Mouse (Mus musculus): ENCODE measurements around the gene Twsg1. TPM values are rescaled to one million over a fixed set of nuclear protein-coding genes. Genes with fewer than 3 reads are reported as not detected.

Twsg1 gene
- total and polyA plus RNA-seq, 3 experiments, result 17.0 to 17.7 TPM; not detected in 1

GRCm38 (mm10) chr17:65927077-65927476 is 23.9 kb downstream of the Twsg1 start:
- no peak for DNase-seq (ENCODE audit: low read depth, low spot score)
- peaks cover 0 to 5% of the 10 kb centered on the region in 2 experiments; a peak in 1 of 4 replicates for H3K36me3 ChIP-seq (ENCODE audit: control insufficient read depth in 1 of 2, insufficient read depth in 2 of 2, low read length in 2 of 2)

DNA sequence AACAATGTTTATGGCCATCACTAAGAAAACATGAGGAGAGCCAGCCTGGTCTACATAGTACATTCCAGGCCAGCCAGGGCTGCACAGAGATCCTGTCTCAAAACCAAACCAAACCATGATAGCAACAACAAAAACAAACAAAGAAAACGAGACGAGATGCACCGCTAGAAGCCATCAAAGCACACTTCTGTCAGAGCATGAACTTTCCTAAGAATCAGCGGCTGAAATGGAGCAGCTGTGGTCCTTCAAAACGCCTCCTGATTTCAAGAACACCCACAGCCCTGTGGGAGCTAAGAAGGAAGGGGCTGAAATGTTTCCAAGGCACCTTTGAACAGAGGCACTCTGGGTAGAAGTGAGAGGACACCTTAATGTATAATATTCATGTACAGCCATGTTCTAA is 26.8 kb downstream of the Twsg1 start:
- TF ChIP-seq SMC3 (IDR thresholded peaks at IDR 0.05; ENCODE audit: low read depth, low read length), result no peak
- no peak for TF ChIP-seq KAT2A (conservative IDR thresholded peaks at IDR 0.05; ENCODE audit: low read depth, low read length)
- TF ChIP-seq UBTF (IDR thresholded peaks at IDR 0.05; ENCODE audit: borderline replicate concordance, insufficient read depth, low read depth, low read length), result no peak
- TF ChIP-seq USF2 (IDR thresholded peaks at IDR 0.05; ENCODE audit: borderline replicate concordance in 1 of 2, insufficient read depth in 1 of 2, low read depth in 1 of 2, low read length in 2 of 2), result no peak
- no peak for TF ChIP-seq ZNF384 (IDR thresholded peaks at IDR 0.05; ENCODE audit: low read depth, low read length)
- TF ChIP-seq ZC3H11A (IDR thresholded peaks at IDR 0.05; ENCODE audit: low read depth, low read length), result no peak
- no peak for TF ChIP-seq MYC (IDR thresholded peaks at IDR 0.05; ENCODE audit: low read depth, low read length)
- no peak for TF ChIP-seq USF1 (IDR thresholded peaks at IDR 0.05; ENCODE audit: low read depth, low read length)
- TF ChIP-seq RAD21 (IDR thresholded peaks at IDR 0.05; ENCODE audit: low read depth, low read length), result no peak
- no peak for TF ChIP-seq ETS1 (IDR thresholded peaks at IDR 0.05; ENCODE audit: low read depth, low read length)
- no peak for TF ChIP-seq MEF2A (IDR thresholded peaks at IDR 0.05; ENCODE audit: extremely low read depth, insufficient replicate concordance, low read depth, low read length, poor library complexity, severe bottlenecking)
- no peak for TF ChIP-seq JUND (IDR thresholded peaks at IDR 0.05; ENCODE audit: low read depth, low read length)
- no peak for TF ChIP-seq NRF1 (IDR thresholded peaks at IDR 0.05; ENCODE audit: insufficient read depth, low read depth, low read length, poor library complexity, severe bottlenecking)
- no peak for TF ChIP-seq RCOR1 (IDR thresholded peaks at IDR 0.05; ENCODE audit: low read depth, low read length)
- TF ChIP-seq ZKSCAN1 (IDR thresholded peaks at IDR 0.05; ENCODE audit: low read depth, low read length), result no peak
- TF ChIP-seq CTCF (IDR thresholded peaks at IDR 0.05 in 2 of 3, conservative IDR thresholded peaks at IDR 0.05 in 1 of 3; ENCODE audit: control insufficient read depth in 1 of 3, insufficient read depth in 1 of 3, low read depth in 2 of 3, low read length in 3 of 3, poor library complexity in 1 of 3, severe bottlenecking in 1 of 3), result no peak
- no peak for TF ChIP-seq MAZ (IDR thresholded peaks at IDR 0.05; ENCODE audit: low read depth, low read length)
- no peak for TF ChIP-seq MAX (IDR thresholded peaks at IDR 0.05; ENCODE audit: low read length)
- no peak for TF ChIP-seq CHD2 (IDR thresholded peaks at IDR 0.05; ENCODE audit: low read length)
- TF ChIP-seq CHD1 (IDR thresholded peaks at IDR 0.05; ENCODE audit: low read depth, low read length), result no peak
- no peak overlapping the region for H3K4me3 ChIP-seq (ENCODE audit: control insufficient read depth in 1 of 2, insufficient read depth in 1 of 2, low read depth in 2 of 2, low read length in 2 of 2)
- peaks cover 5 to 9% of the 10 kb centered on the region in 2 experiments; a peak in 3 of 4 replicates for H3K36me3 ChIP-seq (ENCODE audit: control insufficient read depth in 1 of 2, insufficient read depth in 2 of 2, low read length in 2 of 2)

More at GRCm38 (mm10) chr17:65927077-65927476, 23.9 kb downstream of the Twsg1 start:
- Histone ChIP-seq H3K27me3 (ENCODE audit: control insufficient read depth in 1 of 2, insufficient read depth in 2 of 2, low read length in 2 of 2) (no peaks in the 10 kb centered on the region), H3K4me1 (ENCODE audit: control insufficient read depth in 1 of 2, insufficient read depth in 2 of 2, low read length in 2 of 2) (no peaks in the 10 kb centered on the region), H3K79me2 (ENCODE audit: control insufficient read depth, insufficient read depth, low read length, poor library complexity) (no peaks in the 10 kb centered on the region), H3K27ac (ENCODE audit: control insufficient read depth, low read depth, low read length) (no peak overlapping the region), H3K9ac (ENCODE audit: control insufficient read depth, low read depth, low read length, poor library complexity, severe bottlenecking) (no peak overlapping the region), H3K9me3 (replicated peaks; ENCODE audit: insufficient read depth, low read length) (no peaks in the 10 kb centered on the region), H3K4me3 (ENCODE audit: control insufficient read depth in 1 of 2, insufficient read depth in 1 of 2, low read depth in 2 of 2, low read length in 2 of 2) (no peak overlapping the region)
- no peak for TF ChIP-seq POLR2A (IDR thresholded peaks at IDR 0.05; ENCODE audit: control insufficient read depth in 1 of 2, insufficient read depth in 1 of 2, low read depth in 1 of 2, low read length in 2 of 2, poor library complexity in 1 of 2)
- no peak for TF ChIP-seq TAL1 (IDR thresholded peaks at IDR 0.05; ENCODE audit: low read length)
- no peak for TF ChIP-seq NRF1 (IDR thresholded peaks at IDR 0.05; ENCODE audit: insufficient read depth, low read depth, low read length, poor library complexity, severe bottlenecking)
- TF ChIP-seq USF2 (IDR thresholded peaks at IDR 0.05; ENCODE audit: borderline replicate concordance in 1 of 2, insufficient read depth in 1 of 2, low read depth in 1 of 2, low read length in 2 of 2), result no peak
- no peak for TF ChIP-seq BHLHE40 (IDR thresholded peaks at IDR 0.05; ENCODE audit: borderline replicate concordance, low read depth, low read length)
- TF ChIP-seq TCF12 (IDR thresholded peaks at IDR 0.05; ENCODE audit: low read depth, low read length), result no peak

More for the DNA sequence above, 26.8 kb downstream of the Twsg1 start:
- Histone ChIP-seq H3K27ac (ENCODE audit: control insufficient read depth, low read depth, low read length) (no peak overlapping the region), H3K9ac (ENCODE audit: control insufficient read depth, low read depth, low read length, poor library complexity, severe bottlenecking) (no peak overlapping the region), H3K79me2 (ENCODE audit: control insufficient read depth, insufficient read depth, low read length, poor library complexity) (no peaks in the 10 kb centered on the region), H3K4me1 (ENCODE audit: control insufficient read depth in 1 of 2, insufficient read depth in 2 of 2, low read length in 2 of 2) (peaks cover 0 to 8% of the 10 kb centered on the region in 2 experiments; a peak in 3 of 4 replicates), H3K27me3 (ENCODE audit: control insufficient read depth in 1 of 2, insufficient read depth in 2 of 2, low read length in 2 of 2) (no peaks in the 10 kb centered on the region), H3K9me3 (replicated peaks; ENCODE audit: insufficient read depth, low read length) (no peaks in the 10 kb centered on the region)
- DNase-seq (ENCODE audit: low read depth, low spot score), result no peak
